Mouse (Mus musculus) bone marrow, adult 2 months (tissue): ENCODE data around the gene Edc3.

ENCODE experiments used
- CTCF ChIP-seq: fragments of 200-500 bp; IDR thresholded peaks from 2 replicates; pipeline ENCODE4 v1.5.1; 2011; ENCODE audit warnings: low read length, control low read depth; ENCODE audit not compliant: control insufficient read depth, insufficient read depth
- POLR2A ChIP-seq: fragments of 200-500 bp; IDR thresholded peaks from 2 replicates; pipeline ENCODE4 v1.6.1; 2011; ENCODE audit warnings: low read depth, mild to moderate bottlenecking, control low read depth, low read length, borderline replicate concordance; ENCODE audit not compliant: control insufficient read depth

DNA sequence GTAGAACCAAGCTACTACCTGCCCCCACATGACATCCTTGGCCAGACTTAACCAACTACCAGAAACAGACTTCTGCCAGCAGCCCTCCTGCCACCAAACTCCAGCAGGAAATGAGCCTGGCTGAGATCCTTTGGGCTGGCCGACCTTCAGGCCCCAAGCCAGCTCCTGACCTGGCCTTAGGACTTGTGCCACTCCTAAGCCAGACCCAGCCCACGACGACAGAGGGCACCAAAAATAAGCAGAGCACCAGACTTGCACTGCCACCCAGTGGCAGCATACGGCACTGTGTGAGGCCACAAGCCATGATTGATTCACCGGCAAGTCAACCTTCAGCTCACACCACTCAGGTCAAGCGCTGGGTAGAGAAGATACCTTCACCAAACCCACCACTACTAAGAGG is 50.9 kb downstream of the Edc3 start:
- TF ChIP-seq CTCF, result peak; percentile 99
- no peak for TF ChIP-seq POLR2A
